Mouse (Mus musculus): ENCODE results near the gene Cfap74. TPM values are rescaled to one million over a fixed set of nuclear protein-coding genes. Genes with fewer than 3 reads are reported as not detected.

Gene Cfap74
- polyA plus RNA-seq (2012; rRNA removed) (5.2 and 5.9 TPM in 2 replicates), polyA plus RNA-seq (2014; fragmentation: Nextera tagmentation; extraction: Ambion mirVana) (4.7 and 5.2 TPM in 2 replicates)

DNA sequence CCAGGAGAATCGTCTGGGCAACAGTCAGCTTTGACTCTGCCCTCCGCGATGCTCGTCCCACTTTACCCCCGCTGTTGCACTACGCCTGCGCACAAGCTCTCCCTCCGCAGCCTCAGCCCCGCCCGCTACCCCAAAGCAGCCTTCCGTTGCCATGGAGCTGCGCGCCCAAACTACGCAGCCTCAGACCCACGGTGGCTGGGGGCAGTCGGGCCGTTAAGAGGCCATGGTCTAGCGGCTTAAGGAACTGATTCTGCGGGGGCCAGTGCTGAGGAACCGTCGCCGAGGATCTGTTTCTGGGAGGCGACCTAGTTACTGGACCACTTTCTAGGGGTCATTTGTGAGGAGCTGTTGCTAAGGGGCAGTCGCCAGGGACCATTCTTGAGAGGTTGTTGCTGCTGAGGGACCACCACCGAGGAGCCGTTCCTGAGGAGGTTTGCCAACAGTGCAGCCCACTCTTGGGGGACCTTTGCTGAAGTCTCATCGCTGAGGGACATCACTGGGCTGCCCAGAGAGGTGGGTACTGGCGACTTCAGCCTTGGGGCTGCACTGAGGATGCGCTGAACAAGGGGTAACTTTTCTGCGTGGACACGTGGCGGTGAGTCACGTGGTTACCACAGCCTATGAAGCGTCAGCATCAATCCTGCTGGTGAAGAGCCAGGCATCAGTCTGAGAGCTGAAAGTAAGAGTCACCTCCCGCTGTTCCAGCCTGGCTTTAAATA lies at the start of gene Cfap74:
TSS of gene Cfap74 (plus strand) at position 133 of the 719 bp plus-strand sequence.
- no peak for TF ChIP-seq POLR2A (IDR thresholded peaks at IDR 0.05; ENCODE audit: borderline replicate concordance, extremely low read depth, insufficient read depth, insufficient read length)
- Histone ChIP-seq H3K27me3 (ENCODE audit: control insufficient read depth, insufficient read depth, low read length) (no peaks in the 10 kb centered on the region), H3K9me3 (ENCODE audit: control insufficient read depth, low read length) (no peaks in the 10 kb centered on the region), H3K36me3 (ENCODE audit: control insufficient read depth, insufficient read depth, low read length) (no peaks in the 10 kb centered on the region), H3K9ac (ENCODE audit: low read depth, low read length, severe bottlenecking) (peak within 1 kb of the TSS; percentile 46), H3K4me1 (ENCODE audit: control insufficient read depth, insufficient read depth, low read length) (no peaks in the 10 kb centered on the region), H3K4me2 (replicated peaks; ENCODE audit: low read depth, low read length, severe bottlenecking) (peak within 1 kb of the TSS; percentile 63), H3K27ac (replicated peaks; ENCODE audit: low read depth, low read length) (peak within 1 kb of the TSS; percentile 58; the same call in 1 of the 2 replicates), H3K4me3 (replicated peaks; ENCODE audit: low read length) (peak within 1 kb of the TSS; percentile 47)
- ATAC-seq (ENCODE audit: low FRiP score, low read depth) (peak; percentile 96), DNase-seq (ENCODE audit: low spot score) (peak; percentile 78)
- WGBS = 1% methylated on average over 35 of the region's 35 CpGs

DNA sequence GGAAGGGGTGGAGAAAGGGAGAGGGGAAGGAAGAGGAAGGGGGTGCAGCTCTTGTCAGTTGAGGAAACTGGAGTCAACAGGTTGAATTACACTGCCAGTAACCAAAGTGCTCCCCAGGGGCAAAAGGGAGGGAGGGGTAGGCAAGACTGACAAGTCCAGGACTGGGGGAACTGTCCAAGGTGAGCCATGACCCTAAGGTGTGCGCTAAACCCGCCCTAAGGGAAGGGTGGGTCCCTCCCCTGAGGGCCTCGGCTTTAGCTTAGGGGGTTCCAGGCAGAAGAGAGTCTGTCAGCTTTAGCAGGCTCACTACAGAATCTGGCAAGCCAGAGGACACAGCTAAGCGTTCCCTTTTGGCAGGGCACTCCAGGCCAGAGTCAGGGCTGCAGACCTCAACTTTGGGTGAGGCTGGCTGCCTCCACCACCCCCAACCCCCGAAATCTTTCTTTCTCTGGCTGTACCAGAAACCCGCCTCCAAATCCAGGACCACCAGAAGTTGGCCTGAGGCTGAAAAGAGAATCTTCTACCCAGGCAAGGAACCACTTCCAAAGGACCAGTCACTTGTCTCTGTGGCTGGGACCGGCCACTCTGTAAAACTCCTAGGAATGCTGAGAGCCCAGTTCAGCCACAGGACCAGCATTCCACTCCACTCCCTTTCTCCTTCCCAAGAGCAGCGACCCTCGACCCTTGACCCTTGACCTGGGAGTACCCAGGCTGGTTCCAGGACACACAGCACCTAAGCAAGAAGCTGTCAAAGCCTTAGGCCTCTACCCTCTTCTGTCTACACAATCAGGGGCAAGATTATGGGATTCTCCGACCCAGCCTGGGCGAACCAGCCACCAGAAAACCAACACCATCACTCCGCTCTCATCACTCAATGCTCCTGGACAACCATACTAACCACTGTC lies 49.2 kb upstream of the Cfap74 start:
- 37% methylated on average over 12 of the region's 12 CpGs for WGBS
- ATAC-seq (ENCODE audit: low FRiP score, low read depth) = no peak
- Histone ChIP-seq H3K4me3 (replicated peaks; ENCODE audit: low read length) (no peak overlapping the region), H3K9ac (ENCODE audit: low read depth, low read length, severe bottlenecking) (no peak overlapping the region), H3K27me3 (ENCODE audit: control insufficient read depth, insufficient read depth, low read length) (peaks cover 57% of the 10 kb centered on the region), H3K27ac (replicated peaks; ENCODE audit: low read depth, low read length) (no peak overlapping the region), H3K36me3 (ENCODE audit: control insufficient read depth, insufficient read depth, low read length) (no peaks in the 10 kb centered on the region), H3K4me1 (ENCODE audit: control insufficient read depth, insufficient read depth, low read length) (no peaks in the 10 kb centered on the region), H3K9me3 (ENCODE audit: control insufficient read depth, low read length) (no peaks in the 10 kb centered on the region), H3K4me2 (replicated peaks; ENCODE audit: low read depth, low read length, severe bottlenecking) (no peak overlapping the region)
- no peak for TF ChIP-seq POLR2A (IDR thresholded peaks at IDR 0.05; ENCODE audit: borderline replicate concordance, extremely low read depth, insufficient read depth, insufficient read length)
- DNase-seq (ENCODE audit: low spot score) = no peak

- H3K9me3 ChIP-seq (ENCODE audit: control insufficient read depth, low read length) = no peaks in the 10 kb centered on the region
- no peaks in the 10 kb centered on the region for H3K4me1 ChIP-seq (ENCODE audit: control insufficient read depth, insufficient read depth, low read length)
- no peak overlapping the region for H3K27ac ChIP-seq (replicated peaks; ENCODE audit: low read depth, low read length)
- DNase-seq (ENCODE audit: low spot score) (no peak), ATAC-seq (ENCODE audit: low FRiP score, low read depth) (peak; percentile 25; the same call in 1 of the 2 replicates)
- TF ChIP-seq POLR2A (IDR thresholded peaks at IDR 0.05; ENCODE audit: borderline replicate concordance, extremely low read depth, insufficient read depth, insufficient read length) = no peak
- H3K36me3 ChIP-seq (ENCODE audit: control insufficient read depth, insufficient read depth, low read length) = no peaks in the 10 kb centered on the region
- H3K9ac ChIP-seq (ENCODE audit: low read depth, low read length, severe bottlenecking) = no peak overlapping the region
- peak overlapping the region; percentile 53 for H3K4me2 ChIP-seq (replicated peaks; ENCODE audit: low read depth, low read length, severe bottlenecking)
- H3K4me3 ChIP-seq (replicated peaks; ENCODE audit: low read length) = peak overlapping the region; percentile 42
- under 1% methylated on average over 36 of the region's 42 CpGs for WGBS
- H3K27me3 ChIP-seq (ENCODE audit: control insufficient read depth, insufficient read depth, low read length) = peaks cover 63% of the 10 kb centered on the region
These were observed 48.1 kb upstream of the Cfap74 start for GRCm38 (mm10) chr4:155360856-155361255.

- H3K27ac ChIP-seq (replicated peaks; ENCODE audit: low read depth, low read length) = no peak within 1 kb of the TSS
- H3K4me3 ChIP-seq (replicated peaks; ENCODE audit: low read length) = peak within 1 kb of the TSS; percentile 42
- TF ChIP-seq POLR2A (IDR thresholded peaks at IDR 0.05; ENCODE audit: borderline replicate concordance, extremely low read depth, insufficient read depth, insufficient read length) = no peak
- H3K4me1 ChIP-seq (ENCODE audit: control insufficient read depth, insufficient read depth, low read length) = no peaks in the 10 kb centered on the region
- ATAC-seq (ENCODE audit: low FRiP score, low read depth) (peak; percentile 84), DNase-seq (ENCODE audit: low spot score) (peak; percentile 61)
- WGBS = under 1% methylated on average over 28 of the region's 51 CpGs
- peaks cover 67% of the 10 kb centered on the region for H3K27me3 ChIP-seq (ENCODE audit: control insufficient read depth, insufficient read depth, low read length)
- H3K9ac ChIP-seq (ENCODE audit: low read depth, low read length, severe bottlenecking) = no peak within 1 kb of the TSS
- H3K36me3 ChIP-seq (ENCODE audit: control insufficient read depth, insufficient read depth, low read length) = no peaks in the 10 kb centered on the region
- H3K4me2 ChIP-seq (replicated peaks; ENCODE audit: low read depth, low read length, severe bottlenecking) = peak within 1 kb of the TSS; percentile 53
- no peaks in the 10 kb centered on the region for H3K9me3 ChIP-seq (ENCODE audit: control insufficient read depth, low read length)
These were observed 47.6 kb upstream of the Cfap74 start, which contains the start of gene Prkcz for GRCm38 (mm10) chr4:155361303-155361791. Prkcz (minus strand) TSS chr4:155361361.

DNA sequence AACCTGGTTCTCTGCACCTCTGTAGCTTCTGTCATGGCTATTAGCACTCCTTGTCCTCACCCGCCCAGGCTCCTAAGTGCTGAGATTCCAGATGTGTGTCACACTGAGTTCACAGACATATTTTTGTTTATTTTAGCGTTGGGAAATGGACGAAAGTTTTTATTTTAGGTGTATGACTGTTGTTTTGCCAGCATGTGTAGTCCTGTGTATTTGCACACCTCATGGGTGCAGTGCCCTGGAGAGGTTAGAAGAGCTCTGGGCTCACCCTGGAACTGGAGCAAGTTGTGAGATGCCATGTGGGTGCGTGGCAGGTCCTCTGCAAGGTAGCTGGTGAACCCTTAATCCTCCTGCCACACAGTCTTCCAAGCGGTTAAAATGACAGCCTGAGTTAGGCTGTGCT lies 46.5 kb upstream of the Cfap74 start:
- H3K4me3 ChIP-seq (replicated peaks; ENCODE audit: low read length) = no peak overlapping the region
- WGBS = 31% methylated on average over 5 of the region's 5 CpGs

More for the DNA sequence above, 46.5 kb upstream of the Cfap74 start:
- no peaks in the 10 kb centered on the region for H3K4me1 ChIP-seq (ENCODE audit: control insufficient read depth, insufficient read depth, low read length)
- peaks cover 67% of the 10 kb centered on the region for H3K27me3 ChIP-seq (ENCODE audit: control insufficient read depth, insufficient read depth, low read length)
- H3K9me3 ChIP-seq (ENCODE audit: control insufficient read depth, low read length) = no peaks in the 10 kb centered on the region
- no peak for TF ChIP-seq POLR2A (IDR thresholded peaks at IDR 0.05; ENCODE audit: borderline replicate concordance, extremely low read depth, insufficient read depth, insufficient read length)
- H3K9ac ChIP-seq (ENCODE audit: low read depth, low read length, severe bottlenecking) = no peak overlapping the region
- DNase-seq (ENCODE audit: low spot score) (no peak), ATAC-seq (ENCODE audit: low FRiP score, low read depth) (no peak)
- no peaks in the 10 kb centered on the region for H3K36me3 ChIP-seq (ENCODE audit: control insufficient read depth, insufficient read depth, low read length)
- H3K4me2 ChIP-seq (replicated peaks; ENCODE audit: low read depth, low read length, severe bottlenecking) = no peak overlapping the region
- no peak overlapping the region for H3K27ac ChIP-seq (replicated peaks; ENCODE audit: low read depth, low read length)
